Mouse (Mus musculus) lung, adult 2 months (tissue): ENCODE measurements around the gene Gm26741.
"Not testable (repeated sequence)": the region's sequence is repeated elsewhere in the genome, so short reads cannot be mapped to it uniquely, and the experiment has no call there.

Experiments
- CTCF ChIP-seq: fragments of 200-500 bp; IDR thresholded peaks from 2 replicates; pipeline ENCODE4 v1.5.1; 2011; ENCODE audit warnings: mild to moderate bottlenecking, low read length, control low read depth; ENCODE audit not compliant: insufficient read depth
- POLR2A ChIP-seq: fragments of 200-500 bp; IDR thresholded peaks from 2 replicates; pipeline ENCODE4 v1.6.1; 2011; ENCODE audit warnings: low read depth, mild to moderate bottlenecking, control low read depth, low read length, borderline replicate concordance; ENCODE audit errors: extremely low read depth

- TF ChIP-seq CTCF: peak; percentile 28; the same call in 1 of the 2 replicates
- not testable (repeated sequence) for TF ChIP-seq POLR2A
Observed at GRCm38 (mm10) chr10:52343324-52343723, 15.2 kb upstream of the Gm26741 start.
